Mouse (Mus musculus): ENCODE measurements around the gene Hs1bp3. TPM values are rescaled to one million over a fixed set of nuclear protein-coding genes. Genes with fewer than 3 reads are reported as not detected.
A peak's percentile ranks its signal among the peaks of the same experiment; 100 is the strongest.

Gene Hs1bp3
- total RNA-seq, 2 experiments from 2014 or later = 11.8 to 12.7 TPM

- no peak for TF ChIP-seq CTCF (IDR thresholded peaks at IDR 0.05)
- Histone ChIP-seq H3K27ac (peak overlapping the region; percentile 47), H3K4me3 (no peak overlapping the region)
- no peak for DNase-seq (ENCODE audit: extremely low spot score in 1 of 2, low spot score in 2 of 2)
- intact Hi-C loops (cut with DNase I) = no loop called here
These were observed 25.7 kb downstream of the Hs1bp3 start for GRCm38 (mm10) chr12:8338918-8339317.

GRCm38 (mm10) chr12:8339591-8340319, 26.5 kb downstream of the Hs1bp3 start:
- no peak for TF ChIP-seq CTCF (IDR thresholded peaks at IDR 0.05)
- DNase-seq (ENCODE audit: extremely low spot score in 1 of 2, low spot score in 2 of 2) = no peak
- Histone ChIP-seq H3K27ac (peak overlapping the region; percentile 47), H3K4me3 (no peak overlapping the region)
- intact Hi-C loops (cut with DNase I) = no loop called here

GRCm38 (mm10) chr12:8341008-8341407, 27.8 kb downstream of the Hs1bp3 start:
- Histone ChIP-seq H3K4me3 (no peak overlapping the region), H3K27ac (no peak overlapping the region)
- no peak for TF ChIP-seq CTCF (IDR thresholded peaks at IDR 0.05)
- intact Hi-C loops (cut with DNase I) = no loop called here
- DNase-seq (ENCODE audit: extremely low spot score in 1 of 2, low spot score in 2 of 2) = no peak

- TF ChIP-seq CTCF (IDR thresholded peaks at IDR 0.05) = no peak
- Histone ChIP-seq H3K27ac (peak overlapping the region; percentile 50), H3K4me3 (no peak overlapping the region)
- DNase-seq (ENCODE audit: extremely low spot score in 1 of 2, low spot score in 2 of 2) = no peak
- intact Hi-C loops (cut with DNase I) = no loop called here
These were observed 30.1 kb downstream of the Hs1bp3 start for GRCm38 (mm10) chr12:8343381-8343780.

GRCm38 (mm10) chr12:8344897-8345296, 31.7 kb downstream of the Hs1bp3 start:
- intact Hi-C loops (cut with DNase I) = loop anchor here (1.0 to 2.0 kb wide), 4 partner anchors 12 to 154 kb away; no protein-coding TSS in a partner anchor
- Histone ChIP-seq H3K27ac (peak overlapping the region; percentile 94), H3K4me3 (no peak overlapping the region)
- DNase-seq (ENCODE audit: extremely low spot score in 1 of 2, low spot score in 2 of 2) = peak; percentile 64 to 67
- TF ChIP-seq CTCF (IDR thresholded peaks at IDR 0.05) = no peak

DNA sequence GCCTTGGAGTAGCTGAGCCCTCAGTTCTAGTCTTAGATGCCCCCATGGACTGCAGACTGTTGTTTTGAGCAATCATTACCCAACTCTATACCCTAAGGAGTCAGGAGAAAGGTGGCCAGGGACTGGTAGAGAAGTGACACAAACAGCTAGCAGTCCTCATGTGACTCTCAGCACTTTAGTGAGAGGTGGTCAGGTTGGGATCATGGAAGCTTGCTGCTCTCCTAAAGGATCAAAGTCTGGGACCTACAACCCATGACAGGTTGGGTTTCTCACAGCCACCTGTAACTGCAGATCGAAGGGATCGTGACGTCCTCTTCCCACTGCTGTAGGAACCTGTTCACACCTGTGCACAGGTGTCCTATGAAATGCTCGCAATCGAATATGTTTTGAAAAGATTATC, 32.3 kb downstream of the Hs1bp3 start:
- intact Hi-C loops (cut with DNase I) = loop anchor here (1.0 to 2.0 kb wide), 3 partner anchors 12 to 120 kb away; no protein-coding TSS in a partner anchor
- Histone ChIP-seq H3K4me3 (no peak overlapping the region), H3K27ac (peak overlapping the region; percentile 94)
- no peak for DNase-seq (ENCODE audit: extremely low spot score in 1 of 2, low spot score in 2 of 2)
- no peak for TF ChIP-seq CTCF (IDR thresholded peaks at IDR 0.05)

GRCm38 (mm10) chr12:8347746-8348462, 34.7 kb downstream of the Hs1bp3 start:
- no peak for DNase-seq (ENCODE audit: extremely low spot score in 1 of 2, low spot score in 2 of 2)
- no peak for TF ChIP-seq CTCF (IDR thresholded peaks at IDR 0.05)
- Histone ChIP-seq H3K27ac (peak overlapping the region; percentile 94), H3K4me3 (no peak overlapping the region)
- intact Hi-C loops (cut with DNase I) = no loop called here

GRCm38 (mm10) chr12:8348733-8349513, 35.7 kb downstream of the Hs1bp3 start:
- no peak for TF ChIP-seq CTCF (IDR thresholded peaks at IDR 0.05)
- DNase-seq (ENCODE audit: extremely low spot score in 1 of 2, low spot score in 2 of 2) = no peak
- H3K4me3 ChIP-seq = no peak overlapping the region
- intact Hi-C loops (cut with DNase I) = no loop called here
- H3K27ac ChIP-seq = peak overlapping the region; percentile 94

DNA sequence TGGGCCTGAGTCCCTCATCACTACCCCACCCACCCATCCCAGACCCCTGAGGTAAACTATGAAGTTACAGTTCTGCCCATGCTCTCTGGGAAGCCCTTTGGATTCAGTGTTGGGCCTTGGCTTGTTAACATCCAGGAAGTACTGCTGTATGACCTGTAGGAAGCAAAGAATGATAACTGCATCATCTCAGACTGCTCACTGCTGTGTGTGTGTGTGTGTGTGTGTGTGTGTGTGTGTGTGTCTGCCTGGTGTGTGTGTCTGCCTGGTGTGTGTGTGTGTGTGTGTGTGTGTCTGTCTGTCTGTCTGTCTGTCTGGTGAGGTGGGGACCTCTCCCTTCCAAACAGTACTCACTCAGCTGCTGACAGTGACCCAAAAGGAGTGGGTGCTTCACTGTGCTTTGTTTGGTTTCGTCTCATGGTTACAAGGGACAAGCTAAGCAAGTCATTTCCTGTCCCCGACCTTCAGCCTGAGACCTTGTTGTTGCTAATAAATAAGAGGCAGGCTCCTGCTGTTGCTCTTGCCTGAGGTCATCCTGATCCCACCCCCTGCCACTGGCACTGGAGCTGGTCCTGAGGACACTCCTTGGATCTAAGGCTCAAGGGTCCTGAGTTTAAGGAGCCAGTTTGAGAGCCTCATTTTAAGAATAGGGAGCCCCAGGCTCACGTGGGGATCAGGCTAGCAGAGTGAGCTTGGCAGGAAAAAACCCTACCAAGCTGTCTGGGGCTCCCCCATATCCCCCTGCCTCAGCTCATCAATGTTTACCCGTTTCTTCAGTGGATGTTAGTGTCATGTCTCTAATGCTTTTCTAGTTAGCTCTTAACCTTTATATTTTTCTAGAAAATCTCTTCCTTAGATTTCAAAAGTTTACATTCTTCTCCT, 38.0 kb downstream of the Hs1bp3 start:
- DNase-seq (ENCODE audit: extremely low spot score in 1 of 2, low spot score in 2 of 2) = no peak
- Histone ChIP-seq H3K4me3 (no peak overlapping the region), H3K27ac (peak overlapping the region; percentile 55; the same call in 1 of the 2 replicates)
- intact Hi-C loops (cut with DNase I) = no loop called here
- no peak for TF ChIP-seq CTCF (IDR thresholded peaks at IDR 0.05)

GRCm38 (mm10) chr12:8353071-8353470, 39.8 kb downstream of the Hs1bp3 start:
- no peak overlapping the region for H3K4me3 ChIP-seq
- intact Hi-C loops (cut with DNase I) = no loop called here
- TF ChIP-seq CTCF (IDR thresholded peaks at IDR 0.05) = no peak
- DNase-seq (ENCODE audit: extremely low spot score in 1 of 2, low spot score in 2 of 2) = no peak
- H3K27ac ChIP-seq = no peak overlapping the region

- intact Hi-C loops (cut with DNase I) = no loop called here
- Histone ChIP-seq H3K4me3 (no peak overlapping the region), H3K27ac (no peak overlapping the region)
- no peak for TF ChIP-seq CTCF (IDR thresholded peaks at IDR 0.05)
- no peak for DNase-seq (ENCODE audit: extremely low spot score in 1 of 2, low spot score in 2 of 2)
These were observed 41.0 kb downstream of the Hs1bp3 start for GRCm38 (mm10) chr12:8354187-8354586.

All from left cerebral cortex, adult 2 months (tissue).